Mouse (Mus musculus) heart, postnatal 14 days (tissue): ENCODE data around the gene Kctd4. TPM values are rescaled to one million over a fixed set of nuclear protein-coding genes. Genes with fewer than 3 reads are reported as not detected.
"Not testable (repeated sequence)": the region's sequence is repeated elsewhere in the genome, so short reads cannot be mapped to it uniquely, and the experiment has no call there.

ENCODE experiments used
- DNase-seq, 2 experiments: peaks; one replicate each; pipeline ENCODE4 v3.0.0; 2021 to 2022
- intact Hi-C: fragments of 180-260 bp; cut with DNase I; formaldehyde crosslinking; loops from one replicate; pipeline ENCODE4 v1.15.1; 2025
- long read RNA-seq, 2 experiments: library from polyadenylated mRNA; stranded (forward); transcript quantifications; one replicate each; pipeline ENCODE4 v2.0.0; 2021
- total RNA-seq, 2 experiments: library from RNA; stranded (reverse); gene quantifications; 2 replicates each; pipeline ENCODE4 v1.2.3; 2021

Gene Kctd4
- not detected for total RNA-seq
- long read RNA-seq, experiment 1 = 0 reads
- long read RNA-seq, experiment 2 = 0 reads

DNA sequence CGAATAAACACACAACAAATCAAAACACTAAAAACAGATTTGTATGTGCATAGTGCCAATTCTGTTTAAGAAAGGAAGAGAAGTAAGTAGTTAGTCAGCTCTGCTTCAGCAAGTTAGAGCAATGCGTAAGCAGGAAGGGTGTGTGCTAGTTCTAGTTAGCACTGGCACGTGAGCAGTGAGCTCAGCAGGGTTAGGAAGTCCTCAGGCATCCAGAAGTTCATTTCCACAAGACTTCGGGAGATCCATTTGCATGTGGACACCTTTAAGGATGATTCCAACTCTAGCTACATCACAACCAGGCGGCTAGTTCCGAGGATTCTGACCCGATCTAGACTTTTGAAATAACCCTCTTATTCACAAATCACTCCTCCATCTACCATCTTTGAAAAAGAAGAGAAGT, at the start of gene Kctd4:
TSS of gene Kctd4 (plus strand) at position 244 of the 400 bp plus-strand sequence.
- intact Hi-C loops = no loop called here
- no peak for DNase-seq

- DNase-seq = no peak
- intact Hi-C loops = no loop called here
Measured at GRCm38 (mm10) chr14:75906931-75907330, 47.9 kb upstream of the Kctd4 start.

DNA sequence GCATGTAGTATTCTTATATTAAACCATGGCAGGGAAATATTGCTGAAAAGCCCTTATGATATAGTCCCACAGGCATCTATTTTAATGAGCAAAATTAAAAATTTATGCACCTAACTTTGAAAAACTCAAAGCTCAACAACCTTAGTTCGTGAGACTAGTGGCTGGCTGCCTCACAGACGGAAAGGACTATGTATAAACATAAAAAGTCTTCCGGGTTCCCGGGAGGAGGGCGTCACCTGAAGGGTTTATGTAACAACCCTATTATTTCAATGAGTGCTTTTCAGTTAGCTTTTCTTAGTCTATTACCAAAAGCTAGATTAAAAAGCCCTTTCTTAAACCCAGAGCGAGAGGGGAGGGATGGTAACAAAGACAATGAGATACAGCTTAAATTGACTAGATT, 42.8 kb upstream of the Kctd4 start:
- DNase-seq = no peak
- intact Hi-C loops = no loop called here

- DNase-seq = no peak
- intact Hi-C loops = no loop called here
Measured at GRCm38 (mm10) chr14:75912665-75913064, 42.1 kb upstream of the Kctd4 start.

DNA sequence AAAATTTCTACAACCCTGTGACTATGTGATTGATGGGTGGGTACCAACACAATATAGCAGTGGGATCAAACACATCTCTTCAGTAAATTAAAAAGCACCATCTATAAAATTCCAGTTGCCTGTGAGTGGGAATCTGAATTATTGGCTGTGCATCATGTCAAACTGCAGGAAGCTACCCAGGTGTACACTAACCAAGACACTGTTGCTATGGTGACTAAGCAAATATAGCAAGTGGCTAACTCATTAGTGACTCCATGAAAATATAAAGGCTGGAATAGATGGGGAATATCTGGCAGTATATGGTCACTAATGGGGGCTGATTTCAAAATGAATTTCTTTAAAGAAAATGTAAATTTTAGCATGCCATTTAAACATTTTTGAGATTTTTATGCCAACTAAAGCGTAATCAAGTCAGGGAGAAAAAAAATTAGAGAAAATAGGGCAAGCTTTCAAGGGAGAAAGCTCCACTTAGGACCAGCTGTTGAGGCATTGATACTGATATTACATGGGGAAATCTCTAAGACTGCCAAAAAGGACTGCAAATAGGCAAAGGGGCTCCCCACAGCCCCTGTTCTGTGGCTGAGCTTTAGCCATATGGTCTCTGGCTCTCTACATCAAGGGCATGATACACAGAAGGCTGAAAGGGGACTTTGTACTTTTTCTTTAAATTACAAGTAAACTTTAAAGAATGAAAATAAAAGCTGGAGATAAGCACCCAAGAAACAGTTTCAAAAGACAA, 31.3 kb upstream of the Kctd4 start:
- intact Hi-C loops = no loop called here
- DNase-seq = no peak

DNA sequence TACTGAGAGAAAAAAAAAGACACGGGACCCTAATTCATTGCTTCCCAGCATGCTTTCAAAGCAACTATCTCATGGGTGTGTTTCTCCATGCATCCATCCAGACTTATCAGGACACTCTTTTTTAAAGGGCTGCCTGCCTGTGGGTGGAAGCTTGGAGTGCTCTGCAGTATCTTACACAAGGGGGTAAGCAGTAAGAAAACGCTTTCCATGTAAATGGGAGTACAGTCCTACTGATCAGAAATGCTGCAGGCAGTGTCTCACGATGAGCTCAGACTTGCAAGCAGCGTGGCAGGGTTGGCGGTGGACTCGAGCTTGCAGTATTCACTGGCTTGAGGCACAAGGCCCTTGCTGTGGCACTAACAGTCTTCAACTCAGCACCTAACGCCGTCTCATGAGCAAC, 25.1 kb upstream of the Kctd4 start:
- intact Hi-C loops, DNase-seq: not testable (repeated sequence)

- peak in 1 of 2 experiments; percentile 11 for DNase-seq
- intact Hi-C loops = no loop called here
Measured at GRCm38 (mm10) chr14:75931266-75931665, 23.5 kb upstream of the Kctd4 start.

GRCm38 (mm10) chr14:75934359-75934758, 20.4 kb upstream of the Kctd4 start:
- peak in 1 of 2 experiments; percentile 4 for DNase-seq
- intact Hi-C loops = no loop called here

DNA sequence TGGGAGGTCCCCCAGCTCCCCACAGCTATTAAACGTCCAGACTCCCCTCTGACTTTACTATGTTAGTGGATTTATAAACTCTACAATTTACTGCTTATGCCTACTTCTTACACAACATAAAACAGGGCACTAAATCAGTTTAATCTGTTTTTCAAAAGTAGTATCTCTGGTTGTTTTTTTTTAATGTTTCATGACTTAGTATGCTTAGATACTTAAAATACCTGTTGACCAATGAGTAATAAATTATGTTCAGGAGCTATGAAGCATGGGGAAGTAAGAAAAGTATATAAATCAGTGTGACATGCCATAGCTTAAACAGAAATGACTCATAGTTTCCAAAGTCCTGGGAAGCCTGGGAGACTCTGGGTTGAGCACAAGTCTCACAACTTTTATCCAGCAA, 17.1 kb upstream of the Kctd4 start:
- DNase-seq = no peak
- intact Hi-C loops = no loop called here

DNA sequence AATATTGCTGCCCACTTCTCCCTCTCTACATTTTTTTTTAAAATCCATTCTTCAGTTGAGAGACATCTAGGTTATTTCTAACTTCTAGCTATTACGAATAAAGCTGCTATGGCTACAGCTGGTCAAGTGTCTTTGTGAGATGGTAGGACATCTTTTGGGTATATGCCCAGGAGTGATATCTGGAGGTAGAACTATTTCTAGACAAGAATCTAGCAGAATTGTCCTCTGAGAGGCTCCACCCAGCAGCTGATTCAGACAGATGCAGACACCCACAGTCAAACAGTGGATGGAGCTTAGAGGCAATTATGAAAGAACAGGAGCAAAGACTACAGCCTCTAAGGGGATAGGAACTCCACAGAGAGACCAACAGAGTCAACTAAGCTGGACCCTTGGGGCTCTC, 13.3 kb upstream of the Kctd4 start:
- intact Hi-C loops = no loop called here
- no peak for DNase-seq

- intact Hi-C loops = no loop called here
- DNase-seq = no peak
Measured at GRCm38 (mm10) chr14:75942365-75942764, 12.4 kb upstream of the Kctd4 start.

- no peak for DNase-seq
- intact Hi-C loops = no loop called here
Measured at GRCm38 (mm10) chr14:75947674-75948073, 7.1 kb upstream of the Kctd4 start.

DNA sequence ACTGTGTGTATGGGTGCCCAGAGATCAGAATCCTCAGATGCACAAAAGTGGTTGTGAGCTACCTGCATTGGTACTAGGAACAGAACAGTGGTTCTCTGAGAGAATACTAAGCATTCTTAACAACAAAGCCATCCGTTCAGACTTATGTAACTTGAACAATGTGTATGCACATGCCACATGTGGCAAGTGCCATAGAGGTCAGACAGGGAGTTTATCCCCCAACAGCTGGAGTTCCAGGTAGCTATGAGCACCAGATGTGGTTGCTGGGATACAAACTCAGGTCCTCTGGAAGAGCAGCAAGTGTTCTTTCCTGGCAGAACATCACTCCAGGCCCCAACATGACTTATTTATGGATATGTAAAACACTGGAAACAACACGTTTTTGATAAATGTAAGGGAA, 1.8 kb upstream of the Kctd4 start:
- no peak for DNase-seq
- intact Hi-C loops = no loop called here

- intact Hi-C loops = no loop called here
- DNase-seq = no peak
Measured at GRCm38 (mm10) chr14:75962250-75962649, 7.4 kb downstream of the Kctd4 start.

DNA sequence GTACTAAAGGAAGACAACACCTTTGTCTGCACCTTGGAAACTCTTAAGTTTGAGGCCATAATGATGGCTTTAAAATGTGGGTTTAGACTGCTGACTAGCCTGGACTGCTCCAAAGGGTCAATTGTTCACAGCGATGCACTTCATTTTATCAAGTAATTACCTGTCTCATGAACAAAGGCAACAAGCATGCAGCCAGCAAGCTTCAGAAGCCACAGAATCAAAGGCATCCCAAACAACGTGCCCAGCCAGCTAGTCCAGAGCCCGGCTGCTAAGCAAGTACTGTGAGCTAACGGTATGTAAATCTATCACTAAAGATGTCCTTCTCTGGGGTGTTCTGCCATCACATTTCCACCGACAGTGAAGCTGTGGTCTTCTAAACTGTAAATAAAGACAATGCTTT, 8.4 kb downstream of the Kctd4 start:
- no peak for DNase-seq
- intact Hi-C loops = no loop called here

GRCm38 (mm10) chr14:75964000-75964399, 9.2 kb downstream of the Kctd4 start:
- peak in 1 of 2 experiments; percentile 8 for DNase-seq
- intact Hi-C loops = no loop called here

DNA sequence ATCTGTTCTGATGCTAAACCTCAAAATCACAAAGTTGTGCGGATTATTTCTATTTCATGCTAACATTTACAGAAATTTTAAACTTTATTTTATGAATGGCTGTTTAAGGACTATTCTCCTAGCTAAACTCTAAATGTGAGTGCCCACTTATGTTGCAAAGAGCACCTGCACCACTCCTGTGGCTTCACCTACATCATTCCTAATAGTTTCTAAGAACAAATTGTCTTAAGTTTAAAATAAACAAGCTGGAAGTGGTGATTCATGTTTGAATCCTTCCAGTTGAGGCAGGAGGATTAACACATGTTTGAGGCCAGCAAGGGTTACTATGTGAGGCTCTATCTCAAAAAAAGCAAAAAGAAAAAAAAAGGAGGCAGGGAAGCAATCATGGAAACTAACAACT, 9.6 kb downstream of the Kctd4 start:
- intact Hi-C loops = no loop called here
- DNase-seq = no peak

GRCm38 (mm10) chr14:75967291-75967690, 12.5 kb downstream of the Kctd4 start:
- intact Hi-C loops = no loop called here
- DNase-seq = no peak

- DNase-seq = no peak
- intact Hi-C loops = no loop called here
Measured at GRCm38 (mm10) chr14:75976107-75976506, 21.3 kb downstream of the Kctd4 start.

DNA sequence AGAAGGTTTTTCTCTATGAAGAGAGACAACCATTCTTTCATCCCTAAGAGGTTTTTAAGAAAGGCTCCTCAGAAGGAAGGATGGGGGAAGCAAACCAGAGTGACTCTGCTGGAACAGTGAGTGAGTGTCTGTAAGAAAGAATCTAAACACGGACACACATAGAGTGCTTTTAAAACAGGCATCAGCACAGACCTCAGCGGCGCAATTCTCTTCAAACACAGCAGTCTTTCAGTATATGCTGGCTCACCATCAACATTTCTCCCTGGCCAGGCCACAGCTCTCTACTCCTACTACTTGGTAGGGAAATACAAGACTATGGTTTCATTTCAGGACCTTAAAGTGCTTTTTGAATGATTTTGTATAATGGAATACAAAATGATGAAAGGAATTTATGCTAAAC, 26.4 kb downstream of the Kctd4 start:
- intact Hi-C loops = no loop called here
- DNase-seq = no peak

GRCm38 (mm10) chr14:75983891-75984290, 29.1 kb downstream of the Kctd4 start:
- no peak for DNase-seq
- intact Hi-C loops = no loop called here

- DNase-seq = peak in 1 of 2 experiments; percentile 7
- intact Hi-C loops = no loop called here
Measured at GRCm38 (mm10) chr14:75985112-75985511, 30.3 kb downstream of the Kctd4 start.
